Mouse (Mus musculus) ES-Bruce4 (cell line): ENCODE measurements around the gene Man1c1.

ENCODE experiments used
- CTCF ChIP-seq: IDR thresholded peaks from one replicate; pipeline ENCODE4 v1.8.1; 2011; ENCODE audit warnings: low read depth, low read length
- EP300 ChIP-seq: IDR thresholded peaks from 2 replicates; pipeline ENCODE4 v1.6.1; 2011; ENCODE audit warnings: low read depth, low read length; ENCODE audit not compliant: insufficient read depth
- POLR2A ChIP-seq: IDR thresholded peaks from one replicate; pipeline ENCODE4 v1.8.1; 2011; ENCODE audit warnings: low read length; ENCODE audit not compliant: insufficient read depth

GRCm38 (mm10) chr4:134682423-134682822, 21.7 kb downstream of the Man1c1 start:
- TF ChIP-seq CTCF (no peak), POLR2A (no peak), EP300 (no peak)
